Mouse (Mus musculus): ENCODE results near the gene Pds5a. TPM values are rescaled to one million over a fixed set of nuclear protein-coding genes. Genes with fewer than 3 reads are reported as not detected.

The Pds5a gene
- total RNA-seq, 2 experiments from 2014 or later = 59.5 to 60.2 TPM

GRCm38 (mm10) chr5:65590199-65590598 is 107.9 kb downstream of the Pds5a start:
- intact Hi-C loops (cut with DNase I) = no loop called here

GRCm38 (mm10) chr5:65586291-65586690 is 111.8 kb downstream of the Pds5a start:
- no peak for DNase-seq (ENCODE audit: low spot score)
- intact Hi-C loops (cut with DNase I) = no loop called here

More at GRCm38 (mm10) chr5:65590199-65590598, 107.9 kb downstream of the Pds5a start:
- DNase-seq (ENCODE audit: low spot score) = no peak

DNA sequence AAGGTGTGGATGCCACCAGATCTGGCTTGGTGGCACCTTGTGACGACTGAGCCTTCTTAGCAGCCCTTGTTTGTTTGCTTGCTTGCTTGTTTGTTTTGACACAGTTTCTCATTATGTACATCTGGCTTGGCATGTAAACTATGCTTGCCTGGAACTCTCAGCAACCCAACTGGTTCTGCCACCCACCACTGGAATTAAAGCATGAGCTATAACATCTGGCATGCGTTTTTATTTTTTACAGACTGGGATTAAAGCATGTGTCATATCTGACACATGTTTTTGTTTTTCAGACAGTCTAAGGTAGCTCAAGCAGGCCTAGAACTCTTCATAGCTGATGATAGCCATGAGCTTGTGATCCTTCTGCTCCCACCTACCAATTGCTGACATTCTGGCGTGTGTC is 119.5 kb downstream of the Pds5a start:
- intact Hi-C loops (cut with DNase I) = no loop called here

GRCm38 (mm10) chr5:65575896-65576295 is 122.2 kb downstream of the Pds5a start:
- intact Hi-C loops (cut with DNase I) = no loop called here
- no peak for DNase-seq (ENCODE audit: low spot score)

More for the DNA sequence above, 119.5 kb downstream of the Pds5a start:
- no peak for DNase-seq (ENCODE audit: low spot score)

DNA sequence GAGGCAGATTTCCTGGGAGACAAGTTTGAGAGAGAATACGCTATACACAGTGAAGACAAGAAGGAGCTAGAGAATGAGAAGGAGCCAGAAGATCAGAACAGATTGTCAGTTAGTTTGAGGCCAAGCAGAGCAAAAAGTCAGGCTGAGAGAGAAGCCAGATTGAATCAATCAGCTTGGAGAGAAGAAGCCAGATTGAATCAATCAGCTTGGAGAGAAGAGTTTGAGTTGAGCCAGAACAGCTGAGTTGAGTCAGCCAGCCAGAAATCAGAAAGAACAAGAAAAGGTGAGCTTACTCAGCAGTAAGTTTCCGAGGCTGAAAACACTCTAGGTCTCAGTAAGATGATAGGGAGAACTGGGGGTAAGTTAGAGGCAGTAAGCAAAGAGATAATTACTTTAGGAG is 123.2 kb downstream of the Pds5a start:
- intact Hi-C loops (cut with DNase I) = no loop called here
- DNase-seq (ENCODE audit: low spot score) = no peak

- no peak for DNase-seq (ENCODE audit: low spot score)
- intact Hi-C loops (cut with DNase I) = no loop called here
These were observed 132.6 kb downstream of the Pds5a start for GRCm38 (mm10) chr5:65565486-65565885.

DNA sequence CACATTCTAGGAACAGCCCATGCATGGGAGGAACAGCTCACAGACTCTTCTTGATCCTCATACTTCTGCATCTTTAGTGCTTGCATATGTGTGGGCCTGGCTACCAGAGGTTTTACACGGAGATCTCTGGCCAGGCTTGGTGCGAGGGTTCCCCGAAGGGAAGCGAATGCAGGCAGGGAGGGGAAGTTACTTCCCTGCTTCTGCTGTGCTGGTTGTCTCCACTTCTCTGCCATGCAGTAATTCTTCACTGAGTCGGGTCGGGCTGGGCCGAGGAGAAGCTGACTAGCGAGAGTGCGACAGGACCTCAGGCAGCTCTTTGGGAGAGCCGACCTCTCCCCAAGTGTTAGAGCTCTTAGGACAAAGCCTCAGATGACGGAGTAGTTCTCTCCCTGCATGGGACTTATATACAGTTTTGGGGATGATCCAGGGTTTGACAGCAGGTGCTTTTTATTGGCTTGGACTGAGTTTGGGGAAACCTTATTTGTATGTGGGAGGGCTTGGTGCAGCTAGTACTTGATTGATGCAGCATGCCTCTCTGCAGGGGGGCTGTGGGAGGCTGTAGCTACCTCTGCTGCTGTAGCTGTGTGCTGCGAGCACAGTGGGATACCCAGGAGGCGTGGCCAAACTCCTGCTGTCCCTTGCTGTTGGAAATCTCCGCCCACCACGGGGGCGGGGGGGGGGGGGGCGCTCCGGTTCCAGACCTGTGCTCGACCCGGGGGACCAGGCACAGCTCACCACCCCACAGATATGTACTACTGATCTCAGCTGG is 136.8 kb downstream of the Pds5a start:
- intact Hi-C loops (cut with DNase I) = no loop called here
- no peak for DNase-seq (ENCODE audit: low spot score)

DNA sequence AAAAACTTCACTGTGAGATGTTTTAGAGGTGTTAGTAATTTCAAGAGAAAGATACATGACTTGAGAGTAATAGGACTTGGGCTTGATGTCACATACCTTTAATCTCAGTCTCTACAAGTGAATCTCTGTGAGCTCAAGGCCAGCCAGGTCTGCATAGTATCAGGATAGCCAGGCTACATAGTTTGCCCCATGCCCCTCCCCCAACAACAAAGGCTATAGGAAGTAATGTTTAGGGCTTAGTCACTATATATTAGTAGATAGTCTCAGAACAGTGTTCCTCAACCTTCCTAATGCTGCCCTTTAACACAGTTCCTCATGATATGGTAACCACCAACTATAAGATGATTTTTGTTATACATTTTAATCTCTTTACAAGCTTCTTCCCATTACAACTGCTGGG is 141.0 kb downstream of the Pds5a start:
- intact Hi-C loops (cut with DNase I) = no loop called here
- DNase-seq (ENCODE audit: low spot score) = no peak

Other genes with a start within 250 kb of the Pds5a start
- not detected for gene Gm43552, start 205.4 kb downstream of the Pds5a start, total RNA-seq (2021)
- 100 to 1,000 TPM in 1 of 2 experiments, 10 to 100 TPM in 1; 91.5 to 105 TPM for gene Smim14, start 161.1 kb downstream of the Pds5a start, total RNA-seq (2021)
- gene Ube2k, start 161.0 kb downstream of the Pds5a start, total RNA-seq (2021) = 10 to 100 TPM; 70.4 to 70.9 TPM
- gene N4bp2, start 65.2 kb upstream of the Pds5a start, total RNA-seq (2021) = 10 to 100 TPM; 15.7 to 15.9 TPM
- under 1 TPM; 0.42 to 0.87 TPM for gene Rhoh, start 162.9 kb upstream of the Pds5a start, total RNA-seq (2021)
- under 1 TPM in 1 of 2 experiments, not detected in 1; 0.22 TPM for gene Chrna9, start 236.6 kb upstream of the Pds5a start, total RNA-seq (2021)